Mouse (Mus musculus): ENCODE measurements around the gene Anks6. TPM values are rescaled to one million over a fixed set of nuclear protein-coding genes. Genes with fewer than 3 reads are reported as not detected.
A peak's percentile ranks its signal among the peaks of the same experiment; 100 is the strongest.
"Not testable (repeated sequence)": the region's sequence is repeated elsewhere in the genome, so short reads cannot be mapped to it uniquely, and the experiment has no call there.

The Anks6 gene
- 10 to 100 TPM; 18.5 to 19.6 TPM for total RNA-seq (2021)
- long read RNA-seq, experiment 1, partial matches to known transcripts: 5 of 20 reads
- long read RNA-seq, experiment 1, other reads (novel, unspliced or antisense): 14 of 20 reads
- long read RNA-seq, experiment 2, partial matches to known transcripts: 2 of 9 reads
- long read RNA-seq, experiment 2, other reads (novel, unspliced or antisense): 6 of 9 reads

GRCm38 (mm10) chr4:47056791-47057509 is at the start of gene Anks6:
Gene Anks6 (minus strand): TSS chr4:47057427.
- peak; percentile 66 to 86 for DNase-seq (ENCODE audit: low spot score in 2 of 2)

DNA sequence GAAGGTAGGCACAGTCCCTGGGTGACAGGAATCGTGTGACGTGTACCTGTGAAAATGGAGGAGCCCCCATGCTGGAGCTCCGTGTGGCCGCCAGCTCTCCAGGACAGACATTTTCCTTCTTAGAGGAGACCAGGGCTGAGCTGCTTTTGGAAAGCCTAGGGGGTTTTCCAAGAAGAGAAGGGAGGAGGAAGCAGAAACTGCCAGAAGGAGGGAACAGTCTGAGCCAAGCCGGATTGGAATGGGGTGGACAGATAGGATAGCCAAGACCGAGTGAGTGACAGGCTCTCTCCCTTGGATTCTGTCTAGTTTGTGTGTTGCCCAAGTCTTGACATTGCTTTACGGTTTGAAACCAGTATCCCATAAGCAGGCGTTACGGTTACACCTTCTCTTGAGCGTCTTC is 46.3 kb upstream of the Anks6 start:
- no peak for DNase-seq (ENCODE audit: low spot score in 2 of 2)

DNA sequence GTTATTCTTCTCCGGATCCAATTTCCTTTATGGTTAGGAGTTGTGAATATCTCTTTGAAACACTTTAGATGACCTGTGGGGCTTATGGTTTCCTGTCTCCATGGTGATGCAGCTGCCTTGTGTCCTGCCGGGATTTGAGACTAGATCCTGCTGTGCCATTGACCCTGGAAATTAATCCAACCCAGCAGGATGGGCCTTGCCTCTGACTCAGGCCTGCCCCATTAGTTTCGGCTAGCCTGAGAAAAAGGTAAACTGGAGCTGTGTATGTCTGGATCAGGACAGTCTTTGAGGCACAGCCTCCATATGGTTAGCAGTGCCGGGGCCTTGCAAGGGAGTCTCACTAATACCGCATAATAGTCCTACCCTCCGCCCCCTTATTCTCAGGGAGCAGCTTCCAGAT is 36.4 kb upstream of the Anks6 start:
- no peak for DNase-seq (ENCODE audit: low spot score in 2 of 2)

DNA sequence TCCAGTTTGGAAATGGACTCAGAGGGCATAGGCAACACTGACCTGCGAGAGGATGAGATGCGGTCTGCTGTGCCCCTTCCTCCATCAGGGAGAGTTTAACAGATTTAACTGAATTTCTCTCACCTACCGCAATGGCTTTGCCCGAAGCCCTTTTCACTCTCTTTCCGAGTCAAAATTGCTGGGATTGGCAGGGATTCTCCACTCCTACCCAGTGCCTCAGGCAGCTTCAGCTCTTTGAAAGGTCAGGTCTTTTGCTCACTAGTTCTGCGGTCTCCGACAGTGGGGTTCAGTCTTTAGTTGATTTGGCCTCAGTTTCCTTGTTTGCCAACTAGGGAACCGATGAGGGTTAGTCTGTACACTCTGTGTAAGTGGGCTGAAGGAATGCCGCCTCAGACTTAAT is 35.9 kb upstream of the Anks6 start:
- no peak for DNase-seq (ENCODE audit: low spot score in 2 of 2)

DNA sequence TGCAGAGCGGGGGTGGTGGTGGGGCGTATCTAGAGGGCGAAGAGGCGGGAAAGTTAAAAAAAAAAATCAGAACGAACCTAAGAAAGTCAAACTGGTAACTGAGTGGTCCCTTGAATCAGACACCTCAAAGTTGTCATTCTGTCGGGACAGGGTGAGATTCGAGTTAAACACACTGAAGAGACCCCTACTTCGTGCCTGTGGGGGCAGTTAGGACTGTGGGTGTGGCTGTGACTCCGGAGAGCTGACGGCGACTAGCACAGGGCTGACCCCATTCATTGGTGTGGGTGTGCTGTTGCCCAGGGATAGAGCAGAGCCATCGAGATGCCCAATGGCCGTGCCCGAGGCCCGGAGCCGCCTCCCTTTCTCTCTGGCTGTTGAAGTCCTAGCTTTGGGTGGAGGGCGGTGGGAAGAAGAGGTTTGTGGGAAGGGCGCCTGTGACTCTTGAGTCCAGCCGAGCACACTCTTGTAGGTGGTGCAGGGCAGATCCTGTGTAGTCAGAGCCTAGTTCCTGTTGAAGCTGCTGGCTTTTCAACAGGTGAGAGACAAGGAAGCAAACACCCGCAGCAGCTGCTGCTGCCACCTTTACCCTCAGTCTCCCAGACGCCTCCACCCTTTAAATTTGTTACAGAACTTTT is 35.3 kb upstream of the Anks6 start:
- no peak for DNase-seq (ENCODE audit: low spot score in 2 of 2)

GRCm38 (mm10) chr4:47091493-47092386 is 34.5 kb upstream of the Anks6 start, which contains the start of gene Galnt12:
Gene Galnt12 (plus strand): TSS chr4:47091909.
- DNase-seq (ENCODE audit: low spot score in 2 of 2): peak; percentile 21 to 56

DNA sequence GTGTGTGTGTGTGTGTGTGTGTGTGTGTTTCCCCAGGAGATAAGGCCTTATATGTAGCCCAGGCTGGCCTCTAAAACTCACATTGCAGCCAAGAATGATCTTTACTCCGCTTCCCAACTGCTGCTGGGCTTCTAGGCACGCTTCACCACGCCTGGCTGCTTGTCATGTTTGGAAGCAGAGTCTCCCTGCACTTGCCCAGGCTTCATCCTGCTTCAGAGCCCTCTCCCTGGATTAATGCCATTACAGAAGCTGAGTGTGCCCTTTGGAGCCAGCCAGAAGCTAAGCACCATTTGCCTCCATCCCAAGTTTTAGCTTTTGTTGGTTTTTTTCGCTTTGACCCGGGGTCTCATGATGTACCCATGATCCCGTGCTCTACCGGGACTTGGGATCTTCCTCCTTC is 31.4 kb upstream of the Anks6 start:
- DNase-seq (ENCODE audit: low spot score in 2 of 2): no peak

DNA sequence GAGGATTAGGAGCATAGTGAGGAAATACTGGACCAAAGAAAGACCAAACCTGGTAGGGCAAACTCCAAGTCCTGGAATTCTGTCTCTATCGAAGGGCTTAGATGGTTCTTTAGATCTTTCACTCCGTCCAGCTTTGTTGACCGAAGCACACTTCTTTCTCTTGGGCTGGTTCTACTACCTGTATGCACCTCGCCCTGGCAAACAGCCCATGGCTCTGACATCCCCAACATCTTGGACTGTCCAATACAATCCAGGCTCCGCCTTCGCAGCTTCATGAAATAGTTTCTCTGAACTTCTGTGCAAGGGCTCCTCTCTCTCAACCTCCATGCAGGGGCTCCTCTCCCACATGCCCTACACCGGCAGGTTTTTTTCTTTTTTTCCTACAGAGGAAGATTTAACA is 26.6 kb upstream of the Anks6 start:
- DNase-seq (ENCODE audit: low spot score in 2 of 2): no peak

DNA sequence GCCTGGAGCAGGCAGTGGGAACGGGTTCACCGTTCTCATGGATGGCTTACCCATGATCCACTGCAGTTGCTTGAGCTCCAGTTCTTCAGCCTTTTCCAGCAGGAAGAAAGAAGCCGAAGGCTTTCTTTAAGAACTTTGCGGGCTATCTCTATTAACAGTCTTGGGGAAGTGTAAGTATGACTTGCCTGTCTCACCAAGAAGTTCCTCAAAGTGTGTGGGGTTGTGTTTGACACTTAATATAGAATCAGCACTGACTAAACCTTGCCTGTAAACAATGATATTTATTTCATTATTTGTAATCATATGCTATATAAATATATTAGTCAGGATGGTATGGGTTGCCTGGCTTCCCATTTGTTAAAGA is 23.4 kb upstream of the Anks6 start:
- DNase-seq (ENCODE audit: low spot score in 2 of 2): no peak

GRCm38 (mm10) chr4:47079997-47080646 is 22.9 kb upstream of the Anks6 start:
- DNase-seq (ENCODE audit: low spot score in 2 of 2): no peak

GRCm38 (mm10) chr4:47075054-47075453 is 17.8 kb upstream of the Anks6 start:
- no peak for DNase-seq (ENCODE audit: low spot score in 2 of 2)

DNA sequence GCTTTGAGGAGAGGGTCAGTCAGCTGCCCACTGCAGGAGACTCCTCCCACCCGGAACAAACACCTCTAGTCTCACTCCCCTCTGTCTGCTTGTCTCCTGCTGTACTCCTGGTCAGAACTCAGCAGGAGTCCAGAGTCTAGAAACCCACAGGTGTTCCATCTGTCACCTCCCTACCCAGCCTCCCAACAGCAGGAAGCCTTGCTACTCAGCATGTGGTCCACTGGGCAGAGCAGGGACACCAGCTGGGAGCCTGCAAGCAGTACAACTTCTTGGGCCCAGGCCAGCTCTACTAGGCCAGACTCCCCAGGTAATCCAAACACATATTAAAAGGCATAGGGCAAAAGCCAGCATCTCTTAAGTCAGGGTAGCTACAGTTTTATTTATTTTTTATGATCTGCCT is 3.7 kb upstream of the Anks6 start:
- DNase-seq (ENCODE audit: low spot score in 2 of 2): no peak

DNA sequence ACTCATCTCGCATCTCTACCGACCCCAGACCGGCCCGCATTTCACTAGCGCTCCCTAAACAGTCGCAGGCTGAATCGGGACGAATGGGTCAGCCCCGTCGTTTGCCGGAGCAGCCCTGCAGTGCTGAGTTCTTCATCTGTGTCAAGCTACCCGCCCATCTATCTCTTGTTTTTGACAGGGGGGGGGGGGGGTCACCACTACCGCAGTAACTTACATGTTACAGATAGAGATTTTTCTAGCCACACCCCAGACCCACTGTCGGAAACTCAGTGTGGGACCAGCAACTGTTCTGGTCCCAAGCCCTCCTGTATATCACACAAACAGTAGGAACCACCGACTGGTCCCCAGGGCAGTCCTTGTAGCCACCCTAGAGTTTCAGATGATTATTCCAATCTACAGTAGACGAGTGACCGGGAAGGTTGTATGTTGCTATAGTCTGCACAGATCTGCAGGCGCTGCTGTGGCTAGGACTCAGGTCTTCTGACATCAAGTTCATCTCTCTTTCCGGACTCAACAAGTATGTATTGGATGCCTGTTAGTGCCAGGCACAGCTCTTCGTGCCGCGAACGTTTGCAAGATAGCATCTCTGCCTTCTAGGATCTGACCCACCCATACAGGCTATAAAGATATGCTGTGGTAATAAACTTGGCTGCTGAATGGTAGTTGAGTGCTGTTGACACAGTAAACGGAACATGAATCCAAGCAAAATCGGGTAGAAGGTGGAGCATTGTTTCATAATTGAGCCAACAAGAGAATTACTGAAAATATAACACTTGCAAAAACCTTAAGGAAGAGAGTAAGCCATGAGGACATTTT is 491 bp upstream of the Anks6 start:
- no peak for DNase-seq (ENCODE audit: low spot score in 2 of 2)

DNA sequence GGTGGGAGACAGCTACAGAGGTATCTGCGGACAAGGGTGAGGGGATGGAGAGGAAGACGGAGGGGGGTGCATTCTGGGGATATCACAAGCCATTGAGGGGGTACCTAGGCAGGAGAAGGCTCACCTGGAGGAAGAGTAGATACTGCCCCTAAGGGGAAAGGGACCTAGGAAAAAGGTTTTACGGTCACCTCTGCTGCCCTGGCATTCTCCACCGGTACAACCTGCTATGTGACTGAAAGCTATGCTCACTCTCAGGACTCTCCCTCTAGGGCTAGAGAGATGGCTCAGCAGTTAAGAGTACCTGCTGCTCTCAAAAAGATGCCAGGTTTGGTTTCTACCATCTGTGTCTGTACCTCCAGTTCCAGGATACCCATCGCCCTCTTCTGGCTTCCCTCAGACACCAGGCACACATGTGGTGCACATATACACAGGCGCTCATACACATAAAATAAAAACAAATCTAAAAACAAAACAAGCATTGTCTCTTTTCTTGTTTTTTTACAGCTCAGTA is 1.6 kb downstream of the Anks6 start:
- DNase-seq (ENCODE audit: low spot score in 2 of 2): no peak

DNA sequence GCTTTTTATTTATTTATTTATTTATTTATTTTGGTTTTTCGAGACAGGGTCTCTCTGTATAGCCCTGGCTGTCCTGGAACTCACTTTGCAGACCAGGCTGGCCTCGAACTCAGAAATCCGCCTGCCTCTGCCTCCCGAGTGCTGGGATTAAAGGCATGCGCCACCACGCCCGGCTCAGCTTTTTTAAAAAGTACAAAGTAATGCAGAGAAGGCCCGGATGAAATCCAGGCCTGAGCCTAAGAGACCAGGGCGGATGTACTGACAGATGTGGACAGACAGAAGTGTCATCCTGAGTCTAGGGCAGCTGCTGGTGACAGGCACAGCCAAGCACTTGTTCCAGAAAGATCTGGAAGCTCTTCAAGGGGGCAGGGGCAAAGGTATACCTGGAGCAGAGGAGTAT is 2.1 kb downstream of the Anks6 start:
- not testable (repeated sequence) for DNase-seq (ENCODE audit: low spot score in 2 of 2)

DNA sequence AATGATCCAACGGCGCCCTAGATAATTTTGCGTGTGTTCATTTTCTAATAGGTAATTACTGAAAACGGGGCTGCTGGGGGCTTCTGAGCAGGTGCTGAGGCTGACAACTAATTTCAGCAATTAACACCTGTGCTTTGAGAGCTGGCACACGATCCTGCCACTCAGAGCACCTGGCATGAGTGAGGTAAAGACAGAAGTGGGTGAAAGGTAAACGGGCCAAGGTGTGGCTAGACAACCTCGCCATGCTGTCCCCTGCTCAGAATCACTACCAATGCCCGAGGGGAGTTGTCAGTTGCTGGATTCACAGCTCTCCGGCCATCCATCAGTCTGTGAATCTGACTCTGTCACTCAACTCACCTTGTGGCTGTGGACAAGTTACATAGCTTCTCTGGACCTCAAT is 5.3 kb downstream of the Anks6 start:
- DNase-seq (ENCODE audit: low spot score in 2 of 2): no peak

GRCm38 (mm10) chr4:47050642-47051381 is 6.4 kb downstream of the Anks6 start:
- DNase-seq (ENCODE audit: low spot score in 2 of 2): no peak

- peak; percentile 91 to 98 for DNase-seq (ENCODE audit: low spot score in 2 of 2)
Measured at GRCm38 (mm10) chr4:47050167-47050566, 7.1 kb downstream of the Anks6 start.

DNA sequence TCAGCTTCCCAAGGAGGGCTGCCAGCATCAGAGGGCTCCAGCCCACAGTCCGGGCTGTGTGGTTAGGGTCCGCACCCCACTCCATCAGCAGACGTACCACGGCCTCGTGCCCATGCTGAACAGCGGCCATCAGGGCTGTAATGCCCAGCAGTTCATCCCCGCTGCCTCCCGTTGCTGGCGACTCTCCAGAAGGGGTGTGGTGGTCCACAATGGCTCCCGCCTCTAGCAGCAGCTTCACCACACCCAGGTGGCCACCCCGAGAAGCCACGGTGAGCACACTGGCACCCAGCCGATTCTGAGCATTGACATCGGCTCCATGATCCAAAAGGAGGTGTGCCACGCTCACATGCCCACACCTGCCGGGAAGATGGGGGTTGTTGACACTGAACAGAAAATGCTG is 8.0 kb downstream of the Anks6 start:
- no peak for DNase-seq (ENCODE audit: low spot score in 2 of 2)

Measured in left cerebral cortex, adult 18-20 months (tissue).